ENCODE assay signal across 9 mouse cellular contexts in the genomic region with DNA sequence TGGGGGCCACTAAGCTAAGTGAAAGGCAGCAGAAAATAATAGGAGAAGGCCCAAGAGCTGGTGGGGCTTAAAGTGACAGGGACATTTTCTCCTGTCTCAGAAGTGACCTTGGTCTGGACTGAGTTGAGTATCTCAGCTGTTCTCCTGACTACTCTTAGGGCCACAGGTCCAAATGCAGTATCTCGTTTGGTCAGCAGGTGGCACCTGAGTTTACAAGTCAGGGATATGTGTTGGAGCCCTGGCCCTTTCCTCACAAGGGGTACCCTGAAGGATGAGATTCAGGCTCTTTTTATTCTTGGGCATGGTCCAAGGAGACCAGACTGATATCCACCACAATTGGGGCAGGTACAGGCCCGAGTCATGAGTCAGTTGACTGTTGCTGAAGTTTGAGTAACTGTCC. TPM values are rescaled to one million over a fixed set of nuclear protein-coding genes. Genes with fewer than 3 reads are reported as not detected.
DNase-seq lines count a peak whose midpoint lies in the region; ATAC-seq and TF ChIP-seq lines count a peak whose summit lies in the region.
"Had no signal": no experiment of that assay in that cellular context is flagged by ENCODE, and none has a peak within 500 bp of the region (broad histone marks: within the 10 kb centered on the region; RNA-seq: fewer than 3 reads in every experiment).

No protein-coding gene starts in this region.

- 44% methylated on average over 2 of the region's 2 CpGs for WGBS in midbrain, postnatal 0 days

- no peaks in the 10 kb centered on the region for H3K9me3 ChIP-seq in midbrain, postnatal 0 days (ENCODE audit: low read length)
- H3K9me3 ChIP-seq: embryonic facial prominence, embryonic 12.5 days had no signal

- H3K27me3 ChIP-seq in midbrain, postnatal 0 days (ENCODE audit: insufficient read depth, low read length) = no peaks in the 10 kb centered on the region
- H3K27me3 ChIP-seq: embryonic facial prominence, embryonic 12.5 days had no signal

- peak; percentile 69 for DNase-seq in A20 (ENCODE audit: low read depth, low spot score)
- DNase-seq in ZHBTc4 (ENCODE audit: low read depth, low spot score) = peak; percentile 73
- peak; percentile 42 for DNase-seq in gastrocnemius, postnatal 14 days
- DNase-seq in kidney, adult 8-10 months = peak; percentile 39 to 80
- peak; percentile 77 for DNase-seq in left cerebral cortex, postnatal 4 days
- peak; percentile 75 for DNase-seq in midbrain, postnatal 0 days (ENCODE audit: low spot score)
- peak; percentile 12 to 61 for DNase-seq in thymus, postnatal 10 days (ENCODE audit: low spot score in 2 of 2)

- no peak overlapping the region for H3K4me2 ChIP-seq in midbrain, postnatal 0 days (ENCODE audit: low read depth, low read length, poor library complexity, severe bottlenecking)
- H3K4me2 ChIP-seq: embryonic facial prominence, embryonic 12.5 days had no signal

- ATAC-seq in common myeloid progenitor, adult 5-6 weeks (replicated peaks; ENCODE audit: low read depth, poor library complexity, severe bottlenecking) = peak; percentile 80
- ATAC-seq in midbrain, postnatal 0 days (ENCODE audit: low FRiP score) = peak; percentile 63; the same call in 1 of the 2 replicates

- no peak overlapping the region for H3K9ac ChIP-seq in midbrain, postnatal 0 days (replicated peaks; ENCODE audit: low read length, poor library complexity, severe bottlenecking)
- H3K9ac ChIP-seq: embryonic facial prominence, embryonic 12.5 days had no signal

- TF ChIP-seq CTCF in midbrain, postnatal 0 days (IDR thresholded peaks at IDR 0.05) = peak; percentile 86

- H3K4me1 ChIP-seq in midbrain, postnatal 0 days (ENCODE audit: insufficient read depth, low read length) = no peaks in the 10 kb centered on the region
- H3K4me1 ChIP-seq: embryonic facial prominence, embryonic 12.5 days had no signal

- intact Hi-C loops in gastrocnemius, postnatal 14 days (cut with DNase I; ENCODE audit: low total_unique reads) = no loop called here
- intact Hi-C loops in left cerebral cortex, postnatal 4 days (cut with DNase I) = loop anchor here (10.0 kb wide), 1 partner anchor 300 kb away; no protein-coding TSS in a partner anchor

- H3K36me3 ChIP-seq in midbrain, postnatal 0 days (ENCODE audit: insufficient read depth, low read length) = 0 out of 2 replicates have a peak, but pooled peaks cover 12% of the 10 kb centered on the region

- no peak overlapping the region for H3K27ac ChIP-seq in midbrain, postnatal 0 days (ENCODE audit: low read depth, low read length)
- H3K27ac ChIP-seq: embryonic facial prominence, embryonic 12.5 days had no signal

- H3K4me3 ChIP-seq in midbrain, postnatal 0 days (ENCODE audit: low read depth, low read length) = no peak overlapping the region
- H3K4me3 ChIP-seq: embryonic facial prominence, embryonic 12.5 days had no signal

RNA-seq across cellular contexts. Expression of gene Adck1, which starts 44.8 kb away (rescaled TPM):
- total RNA-seq in common myeloid progenitor, adult 5-6 weeks (2017) = 14.0 and 19.0 TPM in 2 replicates
- total RNA-seq in gastrocnemius, postnatal 14 days (2021) = 10 to 100 TPM; 10.2 to 11.9 TPM
- 10 to 100 TPM; 34.5 to 36.0 TPM for total RNA-seq in left cerebral cortex, postnatal 4 days (2021)
- total RNA-seq in midbrain, postnatal 0 days (2014; rRNA removed) = 47.1 and 49.1 TPM in 2 replicates
- polyA plus RNA-seq in midbrain, postnatal 0 days (2015; fragmentation: Nextera tagmentation; extraction: Ambion mirVana) = 41.5 and 42.9 TPM in 2 replicates
